Mouse (Mus musculus) thymus, adult 2 months (tissue): ENCODE data around the gene Nrxn2. TPM values are rescaled to one million over a fixed set of nuclear protein-coding genes. Genes with fewer than 3 reads are reported as not detected.

Source experiments
- DNase-seq: peaks from one replicate; pipeline ENCODE4 v3.0.0; 2021
- H3K27ac ChIP-seq: fragments of 200-500 bp; 2 replicates; pipeline ENCODE4 v1.5.1; 2012; ENCODE audit warnings: low read length, control low read depth; ENCODE audit not compliant: control insufficient read depth, insufficient read depth
- H3K27me3 ChIP-seq: fragments of 200-500 bp; 2 replicates; pipeline ENCODE4 v1.6.1; 2012; ENCODE audit warnings: mild to moderate bottlenecking, low read length, moderate library complexity, mixed read lengths; ENCODE audit not compliant: control insufficient read depth, insufficient read depth
- H3K36me3 ChIP-seq: fragments of 200-500 bp; 2 replicates; pipeline ENCODE4 v1.6.1; 2012; ENCODE audit warnings: mild to moderate bottlenecking, low read length, moderate library complexity; ENCODE audit not compliant: control insufficient read depth, insufficient read depth
- H3K4me1 ChIP-seq: fragments of 200-500 bp; replicated peaks from 2 replicates; pipeline ENCODE4 v1.6.1; 2012; ENCODE audit warnings: low read length; ENCODE audit not compliant: control insufficient read depth, insufficient read depth
- H3K4me3 ChIP-seq: fragments of 200-500 bp; 2 replicates; pipeline ENCODE4 v1.5.1; 2012; ENCODE audit warnings: mild to moderate bottlenecking, low read length, control low read depth, moderate library complexity; ENCODE audit not compliant: control insufficient read depth, insufficient read depth
- CTCF ChIP-seq: fragments of 200-500 bp; IDR thresholded peaks from 2 replicates; pipeline ENCODE4 v1.5.1; 2012; ENCODE audit warnings: mild to moderate bottlenecking, control low read depth, low read length, moderate library complexity, borderline replicate concordance; ENCODE audit not compliant: control insufficient read depth, poor library complexity, insufficient read depth; ENCODE audit errors: extremely low read depth
- POLR2A ChIP-seq: fragments of 200-500 bp; IDR thresholded peaks from 2 replicates; pipeline ENCODE4 v1.6.1; 2012; ENCODE audit warnings: mild to moderate bottlenecking, low read length, control low read depth, moderate library complexity; ENCODE audit not compliant: control insufficient read depth, poor library complexity, insufficient read depth; ENCODE audit errors: extremely low read depth
- WGBS: fragments of 180-500 bp; shearing (Covaris S2); methylation state at CpG from one replicate; pipeline ENCODE4 v1.1.7; 2018; 5-methylcytosine and 5-hydroxymethylcytosine counted together
- polyA plus RNA-seq: library from polyadenylated mRNA; depleted of rRNA; stranded (reverse); fragments of >200 nt; gene quantifications from 2 replicates; pipeline ENCODE4 v1.2.3, GENCODE M21; 2012

Gene Nrxn2
- polyA plus RNA-seq, 1 experiment: 1.5 TPM

- Histone ChIP-seq H3K27me3 (no peaks in the 10 kb centered on the region), H3K4me3 (no peak overlapping the region), H3K27ac (no peak overlapping the region), H3K4me1 (peaks cover 21% of the 10 kb centered on the region), H3K36me3 (peaks cover 33% of the 10 kb centered on the region)
- TF ChIP-seq POLR2A (no peak), CTCF (no peak)
- 97% methylated on average over 10 of the region's 10 CpGs for WGBS
- DNase-seq: no peak
Measured at GRCm38 (mm10) chr19:6403869-6404268, 14.7 kb upstream of the Nrxn2 start.

- no peak for DNase-seq
- Histone ChIP-seq H3K4me1 (peaks cover 17% of the 10 kb centered on the region), H3K4me3 (no peak overlapping the region), H3K27me3 (no peaks in the 10 kb centered on the region), H3K36me3 (peaks cover 44% of the 10 kb centered on the region), H3K27ac (no peak overlapping the region)
- 93% methylated on average over 10 of the region's 10 CpGs for WGBS
- TF ChIP-seq CTCF: no peak
- no peak for TF ChIP-seq POLR2A
Measured at GRCm38 (mm10) chr19:6405433-6405832, 13.1 kb upstream of the Nrxn2 start.

GRCm38 (mm10) chr19:6407109-6407508 lies 11.4 kb upstream of the Nrxn2 start:
- WGBS: 98% methylated on average over 8 of the region's 8 CpGs
- no peak overlapping the region for H3K27ac ChIP-seq
- TF ChIP-seq POLR2A (no peak), CTCF (no peak)
- H3K4me1 ChIP-seq: peaks cover 3% of the 10 kb centered on the region
- H3K4me3 ChIP-seq: no peak overlapping the region
- H3K27me3 ChIP-seq: no peaks in the 10 kb centered on the region
- H3K36me3 ChIP-seq: peaks cover 44% of the 10 kb centered on the region
- DNase-seq: no peak

GRCm38 (mm10) chr19:6407816-6408510 lies 10.6 kb upstream of the Nrxn2 start:
- DNase-seq: no peak
- WGBS: 95% methylated on average over 16 of the region's 16 CpGs
- TF ChIP-seq CTCF (no peak), POLR2A (no peak)
- Histone ChIP-seq H3K4me3 (no peak overlapping the region), H3K27me3 (no peaks in the 10 kb centered on the region), H3K4me1 (no peaks in the 10 kb centered on the region; the same call in 1 of the 2 replicates), H3K27ac (no peak overlapping the region), H3K36me3 (peaks cover 44% of the 10 kb centered on the region)

- no peaks in the 10 kb centered on the region; the same call in 1 of the 2 replicates for H3K4me1 ChIP-seq
- peaks cover 45% of the 10 kb centered on the region for H3K36me3 ChIP-seq
- DNase-seq: no peak
- no peak overlapping the region for H3K27ac ChIP-seq
- no peak overlapping the region for H3K4me3 ChIP-seq
- TF ChIP-seq POLR2A (no peak), CTCF (no peak)
- 97% methylated on average over 8 of the region's 8 CpGs for WGBS
- H3K27me3 ChIP-seq: no peaks in the 10 kb centered on the region
Measured at GRCm38 (mm10) chr19:6408749-6409148, 9.8 kb upstream of the Nrxn2 start.

- TF ChIP-seq POLR2A (no peak), CTCF (no peak)
- Histone ChIP-seq H3K27me3 (no peaks in the 10 kb centered on the region), H3K4me3 (no peak overlapping the region), H3K36me3 (peaks cover 48% of the 10 kb centered on the region), H3K27ac (no peak overlapping the region), H3K4me1 (no peaks in the 10 kb centered on the region; the same call in 1 of the 2 replicates)
- DNase-seq: no peak
- WGBS: 92% methylated on average over 5 of the region's 5 CpGs
Measured at GRCm38 (mm10) chr19:6409176-6409575, 9.4 kb upstream of the Nrxn2 start.
